Mouse (Mus musculus): ENCODE results near the gene Tmem120b. TPM values are rescaled to one million over a fixed set of nuclear protein-coding genes. Genes with fewer than 3 reads are reported as not detected.

The Tmem120b gene
- total and polyA plus RNA-seq, 3 experiments: 5.6 to 6.8 TPM; not detected in 1

DNA sequence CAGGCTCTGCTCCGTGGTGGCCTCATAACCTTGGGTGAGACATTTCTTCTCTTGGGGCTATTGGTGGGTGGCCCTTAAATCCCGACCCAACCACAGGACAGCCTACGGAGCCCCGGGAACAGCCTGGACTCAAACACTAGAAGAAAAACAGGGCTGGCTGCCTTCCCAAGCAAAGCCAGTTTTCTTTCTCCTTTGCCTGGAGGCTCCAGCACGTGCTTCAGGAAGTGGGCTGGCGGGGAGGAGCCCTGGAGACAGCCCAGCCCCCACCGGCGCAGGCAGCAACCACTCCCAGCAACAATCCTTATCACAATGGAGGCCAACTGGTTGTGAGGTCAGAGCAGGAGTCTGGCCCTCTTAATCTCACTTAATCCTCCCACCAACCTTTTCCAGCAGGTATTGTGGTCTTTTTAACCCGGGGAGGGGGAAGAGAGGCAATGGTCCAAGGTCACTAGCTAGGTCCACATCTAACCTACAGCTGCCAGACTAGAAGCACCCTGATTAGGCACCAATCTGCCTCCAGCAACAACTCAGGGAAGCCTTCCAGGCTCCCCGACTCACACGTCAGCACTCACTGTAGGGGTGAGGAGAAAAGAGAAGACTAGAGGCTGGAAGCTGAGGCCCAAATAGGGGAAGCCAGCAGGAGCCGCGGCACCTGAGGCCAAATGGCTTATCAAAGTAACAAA, 68.3 kb downstream of the Tmem120b start (continued):
- TF ChIP-seq USF2 (IDR thresholded peaks at IDR 0.05; ENCODE audit: borderline replicate concordance in 1 of 2, insufficient read depth in 1 of 2, low read depth in 1 of 2, low read length in 2 of 2): no peak
- peak; percentile 50 for TF ChIP-seq TAL1 (IDR thresholded peaks at IDR 0.05; ENCODE audit: low read length)
- TF ChIP-seq BHLHE40 (IDR thresholded peaks at IDR 0.05; ENCODE audit: borderline replicate concordance, low read depth, low read length): peak; percentile 98
- TF ChIP-seq KAT2A (conservative IDR thresholded peaks at IDR 0.05; ENCODE audit: low read depth, low read length): no peak; the same call in 1 of the 2 replicates
- no peak for TF ChIP-seq SMC3 (IDR thresholded peaks at IDR 0.05; ENCODE audit: low read depth, low read length)
- TF ChIP-seq ZNF384 (IDR thresholded peaks at IDR 0.05; ENCODE audit: low read depth, low read length): no peak
- TF ChIP-seq MXI1 (IDR thresholded peaks at IDR 0.05; ENCODE audit: low read depth, low read length): peak; percentile 97
- TF ChIP-seq CTCF (IDR thresholded peaks at IDR 0.05 in 2 of 3, conservative IDR thresholded peaks at IDR 0.05 in 1 of 3; ENCODE audit: control insufficient read depth in 1 of 3, insufficient read depth in 1 of 3, low read depth in 2 of 3, low read length in 3 of 3, poor library complexity in 1 of 3, severe bottlenecking in 1 of 3): no peak
- TF ChIP-seq POLR2AphosphoS5 (IDR thresholded peaks at IDR 0.05; ENCODE audit: borderline replicate concordance, low read depth, low read length): no peak
- 0 out of 2 replicates have a peak, but pooled peaks have one; percentile 44 for TF ChIP-seq UBTF (IDR thresholded peaks at IDR 0.05; ENCODE audit: borderline replicate concordance, insufficient read depth, low read depth, low read length)
- peak; percentile 85 for TF ChIP-seq USF1 (IDR thresholded peaks at IDR 0.05; ENCODE audit: low read depth, low read length)
- TF ChIP-seq GATA1 (IDR thresholded peaks at IDR 0.05; ENCODE audit: low read depth, low read length): peak; percentile 86
- TF ChIP-seq NELFE (IDR thresholded peaks at IDR 0.05; ENCODE audit: low read depth, low read length): peak; percentile 68
- TF ChIP-seq ELF1 (IDR thresholded peaks at IDR 0.05; ENCODE audit: low read depth, low read length): peak; percentile 76
- TF ChIP-seq TCF12 (IDR thresholded peaks at IDR 0.05; ENCODE audit: low read depth, low read length): peak; percentile 76
- TF ChIP-seq ETS1 (IDR thresholded peaks at IDR 0.05; ENCODE audit: low read depth, low read length): peak; percentile 82

DNA sequence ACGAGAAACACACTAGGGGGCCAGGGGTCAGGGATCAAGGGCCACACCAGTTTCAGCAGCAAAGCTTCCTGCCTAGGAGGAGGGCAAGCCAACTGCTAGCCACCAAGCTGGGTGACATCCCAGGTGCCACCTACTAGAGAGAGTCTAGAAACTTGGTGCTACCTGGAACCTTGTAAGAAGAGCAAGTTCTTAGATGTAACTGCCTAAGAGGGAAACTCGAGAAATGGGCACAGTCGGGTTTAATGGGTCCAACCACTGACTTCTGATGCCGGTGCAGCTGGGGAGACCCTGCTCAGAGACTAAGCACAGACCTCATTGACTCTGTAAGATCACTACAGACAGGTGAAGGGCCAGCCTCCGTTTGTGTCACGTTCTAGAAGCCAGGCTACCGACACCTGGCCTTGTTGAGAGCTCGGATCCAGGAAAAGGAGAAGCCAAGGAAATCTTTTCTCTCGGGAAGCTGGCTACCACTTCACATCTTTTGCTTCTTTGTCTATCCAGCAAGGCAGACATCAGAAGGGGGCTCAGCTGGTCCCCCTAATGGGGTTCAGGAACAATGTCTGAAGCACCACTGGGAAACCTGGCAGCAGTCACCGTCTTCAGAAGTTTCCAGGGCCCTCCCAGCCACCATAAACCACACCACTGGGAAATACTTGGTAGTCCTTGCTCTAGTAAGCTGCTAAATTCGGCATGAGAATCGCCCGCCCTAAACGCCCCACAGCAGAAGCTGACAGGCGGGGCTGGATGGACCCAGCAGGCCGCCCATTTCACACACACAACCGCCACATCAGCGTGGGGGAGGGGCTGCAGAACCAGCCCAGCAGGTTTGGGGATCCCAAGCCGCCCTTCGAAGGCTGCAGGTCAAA, 69.1 kb downstream of the Tmem120b start:
- H3K27me3 ChIP-seq (ENCODE audit: control insufficient read depth in 1 of 2, insufficient read depth in 2 of 2, low read length in 2 of 2): no peaks in the 10 kb centered on the region
- H3K79me2 ChIP-seq (ENCODE audit: control insufficient read depth, insufficient read depth, low read length, poor library complexity): peaks cover 48% of the 10 kb centered on the region
- H3K9ac ChIP-seq (ENCODE audit: control insufficient read depth, low read depth, low read length, poor library complexity, severe bottlenecking): peak overlapping the region; percentile 93
- DNase-seq (ENCODE audit: low read depth, low spot score): peak; percentile 89
- no peaks in the 10 kb centered on the region for H3K9me3 ChIP-seq (replicated peaks; ENCODE audit: insufficient read depth, low read length)
- peak overlapping the region; percentile 63 to 71 for H3K4me3 ChIP-seq (ENCODE audit: control insufficient read depth in 1 of 2, insufficient read depth in 1 of 2, low read depth in 2 of 2, low read length in 2 of 2)
- peak overlapping the region; percentile 100 for H3K27ac ChIP-seq (ENCODE audit: control insufficient read depth, low read depth, low read length)
- H3K4me1 ChIP-seq (ENCODE audit: control insufficient read depth in 1 of 2, insufficient read depth in 2 of 2, low read length in 2 of 2): peaks cover 4 to 30% of the 10 kb centered on the region in 2 experiments; a peak in 3 of 4 replicates
- peaks cover 0 to 29% of the 10 kb centered on the region in 2 experiments; a peak in 2 of 4 replicates for H3K36me3 ChIP-seq (ENCODE audit: control insufficient read depth in 1 of 2, insufficient read depth in 2 of 2, low read length in 2 of 2)
- peak; percentile 60; the same call in 1 of the 2 replicates for TF ChIP-seq MYB (IDR thresholded peaks at IDR 0.05; ENCODE audit: low read depth, low read length)
- TF ChIP-seq MAX (IDR thresholded peaks at IDR 0.05; ENCODE audit: low read length): no peak
- TF ChIP-seq ETS1 (IDR thresholded peaks at IDR 0.05; ENCODE audit: low read depth, low read length): peak; percentile 41; the same call in 1 of the 2 replicates
- no peak for TF ChIP-seq ZNF384 (IDR thresholded peaks at IDR 0.05; ENCODE audit: low read depth, low read length)
- no peak for TF ChIP-seq JUND (IDR thresholded peaks at IDR 0.05; ENCODE audit: low read depth, low read length)
- no peak for TF ChIP-seq TAL1 (IDR thresholded peaks at IDR 0.05; ENCODE audit: low read length)
- peak in 1 of 2 experiments; percentile 50 for TF ChIP-seq POLR2A (IDR thresholded peaks at IDR 0.05; ENCODE audit: control insufficient read depth in 1 of 2, insufficient read depth in 1 of 2, low read depth in 1 of 2, low read length in 2 of 2, poor library complexity in 1 of 2)
- TF ChIP-seq MAFK (IDR thresholded peaks at IDR 0.05; ENCODE audit: borderline replicate concordance, low read depth, low read length): no peak
- TF ChIP-seq MXI1 (IDR thresholded peaks at IDR 0.05; ENCODE audit: low read depth, low read length): peak; percentile 26; the same call in 1 of the 2 replicates
- TF ChIP-seq CHD2 (IDR thresholded peaks at IDR 0.05; ENCODE audit: low read length): no peak
- TF ChIP-seq TBP (IDR thresholded peaks at IDR 0.05; ENCODE audit: low read depth, low read length): no peak
- no peak for TF ChIP-seq MEF2A (IDR thresholded peaks at IDR 0.05; ENCODE audit: extremely low read depth, insufficient replicate concordance, low read depth, low read length, poor library complexity, severe bottlenecking)
- TF ChIP-seq KAT2A (conservative IDR thresholded peaks at IDR 0.05; ENCODE audit: low read depth, low read length): no peak
- TF ChIP-seq ZKSCAN1 (IDR thresholded peaks at IDR 0.05; ENCODE audit: low read depth, low read length): no peak
- TF ChIP-seq GABPA (IDR thresholded peaks at IDR 0.05; ENCODE audit: low read depth, low read length): no peak
- no peak; the same call in none of the 2 replicates for TF ChIP-seq BHLHE40 (IDR thresholded peaks at IDR 0.05; ENCODE audit: borderline replicate concordance, low read depth, low read length)
- peak; percentile 38 for TF ChIP-seq NELFE (IDR thresholded peaks at IDR 0.05; ENCODE audit: low read depth, low read length)
- no peak for TF ChIP-seq POLR2AphosphoS5 (IDR thresholded peaks at IDR 0.05; ENCODE audit: borderline replicate concordance, low read depth, low read length)
- TF ChIP-seq ZMIZ1 (IDR thresholded peaks at IDR 0.05; ENCODE audit: low read depth, low read length): no peak; the same call in 1 of the 2 replicates
- peak in 1 of 2 experiments; percentile 48 for TF ChIP-seq EP300 (IDR thresholded peaks at IDR 0.05; ENCODE audit: low read depth in 1 of 2, low read length in 2 of 2)
- peak; percentile 48; the same call in 1 of the 2 replicates for TF ChIP-seq TCF12 (IDR thresholded peaks at IDR 0.05; ENCODE audit: low read depth, low read length)
- TF ChIP-seq SIN3A (IDR thresholded peaks at IDR 0.05; ENCODE audit: low read length): no peak; the same call in 1 of the 2 replicates
- no peak for TF ChIP-seq USF1 (IDR thresholded peaks at IDR 0.05; ENCODE audit: low read depth, low read length)
